Mouse (Mus musculus): ENCODE results near the gene St6gal1.

- TF ChIP-seq POLR2A (IDR thresholded peaks at IDR 0.05; ENCODE audit: borderline replicate concordance, extremely low read depth, low read depth, low read length) = no peak
- TF ChIP-seq CTCF (IDR thresholded peaks at IDR 0.05; ENCODE audit: insufficient read depth, low read length) = peak; percentile 43; the same call in 1 of the 2 replicates
Measured at GRCm38 (mm10) chr16:23403008-23403755, 178.6 kb downstream of the St6gal1 start.
